Mouse (Mus musculus) ES-Bruce4 (cell line): Measurements from ENCODE around the gene Rec8.

Experiments
- CTCF ChIP-seq: IDR thresholded peaks from one replicate; pipeline ENCODE4 v1.8.1; 2011; ENCODE audit warnings: low read depth, low read length
- POLR2A ChIP-seq: IDR thresholded peaks from one replicate; pipeline ENCODE4 v1.8.1; 2011; ENCODE audit warnings: low read length; ENCODE audit not compliant: insufficient read depth

GRCm38 (mm10) chr14:55608339-55608738, 9.5 kb upstream of the Rec8 start:
- TF ChIP-seq CTCF: no peak
- TF ChIP-seq POLR2A: no peak
